Mouse (Mus musculus) heart, embryonic 10.5 days (tissue): ENCODE results near the gene Spg7. TPM values are rescaled to one million over a fixed set of nuclear protein-coding genes. Genes with fewer than 3 reads are reported as not detected.

ENCODE experiments used
- DNase-seq: peaks from one replicate; pipeline ENCODE4 v3.0.0-alpha.2; 2017; ENCODE audit warnings: low spot score
- H3K27ac ChIP-seq: fragments of 300-500 bp; sonication (generic); 2 replicates; pipeline ENCODE4 v1.5.1; 2016; ENCODE audit warnings: mild to moderate bottlenecking
- H3K27me3 ChIP-seq: fragments of 300-500 bp; sonication (generic); 2 replicates; pipeline ENCODE4 v1.6.1; 2016; ENCODE audit warnings: mild to moderate bottlenecking; ENCODE audit not compliant: poor library complexity, insufficient read depth, severe bottlenecking
- H3K36me3 ChIP-seq: fragments of 300-500 bp; sonication (generic); 2 replicates; pipeline ENCODE4 v1.6.1; 2016; ENCODE audit warnings: mild to moderate bottlenecking, moderate library complexity
- H3K4me1 ChIP-seq: fragments of 300-500 bp; sonication (generic); 2 replicates; pipeline ENCODE4 v1.6.1; 2016; ENCODE audit warnings: mild to moderate bottlenecking
- H3K4me3 ChIP-seq: fragments of 300-500 bp; sonication (generic); 2 replicates; pipeline ENCODE4 v1.5.1; 2016; ENCODE audit warnings: mild to moderate bottlenecking, moderate library complexity
- H3K9me3 ChIP-seq: fragments of 300-500 bp; sonication (generic); 2 replicates; pipeline ENCODE4 v1.6.1; 2016; ENCODE audit warnings: mild to moderate bottlenecking, moderate library complexity
- WGBS: fragments of 180-500 bp; shearing (Covaris S2); methylation state at CpG from one replicate; pipeline ENCODE4 v1.1.7; 2016; 5-methylcytosine and 5-hydroxymethylcytosine counted together
- polyA plus RNA-seq: library from polyadenylated mRNA; unstranded; fragments of >200 nt; fragmentation: Nextera tagmentation; extraction: Ambion mirVana; gene quantifications from 2 replicates; pipeline ENCODE4 v1.2.1, GENCODE M21; 2016

Spg7 gene
- polyA plus RNA-seq, 1 experiment from 2014 or later: 57.4 TPM

- Histone ChIP-seq H3K36me3 (no peaks in the 10 kb centered on the region), H3K27ac (no peak overlapping the region), H3K27me3 (peaks cover 51% of the 10 kb centered on the region), H3K4me1 (peaks cover 38% of the 10 kb centered on the region), H3K4me3 (no peak overlapping the region), H3K9me3 (no peaks in the 10 kb centered on the region)
- no peak for DNase-seq
- WGBS: 59% methylated on average over 9 of the region's 9 CpGs
These were observed 68.3 kb downstream of the Spg7 start for GRCm38 (mm10) chr8:123131041-123131440.

GRCm38 (mm10) chr8:123132953-123133352 lies 70.2 kb downstream of the Spg7 start:
- 94% methylated on average over 2 of the region's 2 CpGs for WGBS
- H3K27ac ChIP-seq: no peak overlapping the region

GRCm38 (mm10) chr8:123134149-123134713 lies 71.5 kb downstream of the Spg7 start:
- no peaks in the 10 kb centered on the region for H3K9me3 ChIP-seq
- no peaks in the 10 kb centered on the region for H3K36me3 ChIP-seq
- H3K4me3 ChIP-seq: no peak overlapping the region
- 85% methylated on average over 11 of the region's 11 CpGs for WGBS
- peaks cover 47% of the 10 kb centered on the region for H3K4me1 ChIP-seq
- peaks cover 21% of the 10 kb centered on the region for H3K27me3 ChIP-seq
- no peak overlapping the region for H3K27ac ChIP-seq
- DNase-seq: no peak

More at GRCm38 (mm10) chr8:123132953-123133352, 70.2 kb downstream of the Spg7 start:
- no peaks in the 10 kb centered on the region for H3K9me3 ChIP-seq
- H3K27me3 ChIP-seq: peaks cover 32% of the 10 kb centered on the region
- peaks cover 41% of the 10 kb centered on the region for H3K4me1 ChIP-seq
- DNase-seq: no peak
- H3K4me3 ChIP-seq: no peak overlapping the region
- no peaks in the 10 kb centered on the region for H3K36me3 ChIP-seq

GRCm38 (mm10) chr8:123135406-123135805 lies 72.7 kb downstream of the Spg7 start:
- Histone ChIP-seq H3K27me3 (peaks cover 10% of the 10 kb centered on the region; the same call in 1 of the 2 replicates), H3K27ac (no peak overlapping the region), H3K4me3 (no peak overlapping the region), H3K36me3 (no peaks in the 10 kb centered on the region), H3K9me3 (no peaks in the 10 kb centered on the region), H3K4me1 (peaks cover 44% of the 10 kb centered on the region)
- DNase-seq: no peak
- 35% methylated on average over 7 of the region's 7 CpGs for WGBS

GRCm38 (mm10) chr8:123135806-123136205 lies 73.1 kb downstream of the Spg7 start:
- no peak overlapping the region for H3K27ac ChIP-seq
- 46% methylated on average over 9 of the region's 9 CpGs for WGBS
- H3K4me1 ChIP-seq: peaks cover 43% of the 10 kb centered on the region
- no peak overlapping the region for H3K4me3 ChIP-seq
- 0 out of 2 replicates have a peak, but pooled peaks cover 6% of the 10 kb centered on the region for H3K27me3 ChIP-seq
- DNase-seq: no peak
- no peaks in the 10 kb centered on the region for H3K9me3 ChIP-seq
- H3K36me3 ChIP-seq: no peaks in the 10 kb centered on the region

GRCm38 (mm10) chr8:123136287-123136686 lies 73.5 kb downstream of the Spg7 start:
- Histone ChIP-seq H3K9me3 (no peaks in the 10 kb centered on the region), H3K4me3 (no peak overlapping the region), H3K36me3 (no peaks in the 10 kb centered on the region), H3K27ac (0 out of 2 replicates have a peak overlapping the region, but pooled peaks have one; percentile 33), H3K27me3 (0 out of 2 replicates have a peak, but pooled peaks cover 6% of the 10 kb centered on the region), H3K4me1 (peaks cover 38% of the 10 kb centered on the region)
- WGBS: 70% methylated on average over 9 of the region's 9 CpGs
- DNase-seq: no peak

GRCm38 (mm10) chr8:123137645-123138077 lies 74.9 kb downstream of the Spg7 start:
- Histone ChIP-seq H3K36me3 (no peaks in the 10 kb centered on the region), H3K27ac (peak overlapping the region; percentile 69), H3K9me3 (no peaks in the 10 kb centered on the region), H3K4me3 (no peak overlapping the region), H3K27me3 (0 out of 2 replicates have a peak, but pooled peaks cover 6% of the 10 kb centered on the region), H3K4me1 (peaks cover 37% of the 10 kb centered on the region)
- WGBS: 7% methylated on average over 2 of the region's 2 CpGs
- DNase-seq: peak; percentile 91

- no peak for DNase-seq
- Histone ChIP-seq H3K27me3 (0 out of 2 replicates have a peak, but pooled peaks cover 6% of the 10 kb centered on the region), H3K27ac (peak overlapping the region; percentile 19; the same call in 1 of the 2 replicates), H3K4me1 (peaks cover 37% of the 10 kb centered on the region), H3K36me3 (no peaks in the 10 kb centered on the region), H3K4me3 (no peak overlapping the region), H3K9me3 (no peaks in the 10 kb centered on the region)
- 53% methylated on average over 4 of the region's 4 CpGs for WGBS
These were observed 76.0 kb downstream of the Spg7 start for GRCm38 (mm10) chr8:123138741-123139140.

- no peaks in the 10 kb centered on the region for H3K9me3 ChIP-seq
- WGBS: 85% methylated on average over 14 of the region's 14 CpGs
- H3K4me1 ChIP-seq: peaks cover 17% of the 10 kb centered on the region
- no peak overlapping the region for H3K27ac ChIP-seq
- H3K36me3 ChIP-seq: no peaks in the 10 kb centered on the region
- no peak for DNase-seq
- no peak overlapping the region for H3K4me3 ChIP-seq
- no peaks in the 10 kb centered on the region for H3K27me3 ChIP-seq
These were observed 79.2 kb downstream of the Spg7 start for GRCm38 (mm10) chr8:123141741-123142462.

GRCm38 (mm10) chr8:123145279-123145678 lies 82.5 kb downstream of the Spg7 start:
- DNase-seq: no peak
- WGBS: 55% methylated on average over 6 of the region's 6 CpGs
- Histone ChIP-seq H3K27ac (no peak overlapping the region), H3K4me3 (no peak overlapping the region), H3K27me3 (no peaks in the 10 kb centered on the region), H3K4me1 (no peaks in the 10 kb centered on the region), H3K36me3 (no peaks in the 10 kb centered on the region), H3K9me3 (no peaks in the 10 kb centered on the region)

- Histone ChIP-seq H3K27ac (no peak overlapping the region), H3K4me1 (peaks cover 5% of the 10 kb centered on the region; the same call in 1 of the 2 replicates), H3K9me3 (no peaks in the 10 kb centered on the region), H3K36me3 (no peaks in the 10 kb centered on the region), H3K27me3 (no peaks in the 10 kb centered on the region), H3K4me3 (no peak overlapping the region)
- no peak for DNase-seq
- WGBS: 82% methylated on average over 7 of the region's 7 CpGs
These were observed 83.6 kb downstream of the Spg7 start for GRCm38 (mm10) chr8:123146390-123146789.
